Mouse (Mus musculus) kidney, postnatal 0 days (tissue): ENCODE results near the gene Taok1. TPM values are rescaled to one million over a fixed set of nuclear protein-coding genes. Genes with fewer than 3 reads are reported as not detected.

ENCODE experiments used
- ATAC-seq: fragments of 200-750 bp; cut with Nextera tagmentation; replicated peaks from 2 replicates; pipeline ENCODE4 v1.8.0; 2017; ENCODE audit warnings: low read depth, moderate number of reproducible peaks, moderate TSS enrichment, moderate library complexity; ENCODE audit not compliant: low FRiP score
- DNase-seq: peaks from one replicate; pipeline ENCODE4 v3.0.0-alpha.2; 2016; ENCODE audit warnings: low spot score
- H3K27ac ChIP-seq: fragments of 300-500 bp; sonication (generic); 2 replicates; pipeline ENCODE4 v1.5.1; 2014; ENCODE audit warnings: mild to moderate bottlenecking
- H3K27me3 ChIP-seq: fragments of 300-500 bp; sonication (generic); 2 replicates; pipeline ENCODE4 v1.6.1; 2014; ENCODE audit warnings: low read length, mixed read lengths; ENCODE audit not compliant: insufficient read depth
- H3K36me3 ChIP-seq: fragments of 300-500 bp; sonication (generic); 2 replicates; pipeline ENCODE4 v1.6.1; 2014; ENCODE audit warnings: low read length, mixed read lengths; ENCODE audit not compliant: insufficient read depth
- H3K4me1 ChIP-seq: fragments of 300-500 bp; sonication (generic); replicated peaks from 2 replicates; pipeline ENCODE4 v1.6.1; 2014; ENCODE audit warnings: antibody characterized with exemption, low read length, mixed read lengths; ENCODE audit not compliant: insufficient read depth
- H3K4me2 ChIP-seq: fragments of 300-500 bp; sonication (generic); 2 replicates; pipeline ENCODE4 v1.6.1; 2014; ENCODE audit warnings: mild to moderate bottlenecking, low read length, moderate library complexity, mixed read lengths
- H3K4me3 ChIP-seq: fragments of 300-500 bp; sonication (generic); replicated peaks from 2 replicates; pipeline ENCODE4 v1.5.1; 2014; ENCODE audit warnings: low read depth, low read length
- H3K9ac ChIP-seq: fragments of 300-500 bp; sonication (generic); 2 replicates; pipeline ENCODE4 v1.6.1; 2014; ENCODE audit warnings: low read depth, low read length
- H3K9me3 ChIP-seq: fragments of 300-500 bp; sonication (generic); replicated peaks from 2 replicates; pipeline ENCODE4 v1.6.1; 2016; ENCODE audit warnings: low read length, inconsistent platforms, mixed read lengths
- CTCF ChIP-seq: IDR thresholded peaks from 2 replicates; pipeline ENCODE4 v1.5.1; 2016; ENCODE audit warnings: antibody characterized with exemption, low read depth, mild to moderate bottlenecking, moderate library complexity
- WGBS: fragments of 180-500 bp; shearing (Covaris S2); extraction: QIAGEN DNeasy Blood & Tissue Kit; methylation state at CpG from one replicate; pipeline ENCODE4 v1.1.7; 2014; 5-methylcytosine and 5-hydroxymethylcytosine counted together
- polyA plus RNA-seq: library from polyadenylated mRNA; unstranded; fragments of >200 nt; fragmentation: Nextera tagmentation; extraction: Ambion mirVana; gene quantifications from 2 replicates; pipeline ENCODE4 v1.2.1, GENCODE M21; 2015

Taok1 gene
- polyA plus RNA-seq, 1 experiment from 2014 or later: 17.7 TPM

- H3K4me3 ChIP-seq: no peak overlapping the region
- DNase-seq: no peak
- no peak overlapping the region for H3K27ac ChIP-seq
- no peak for TF ChIP-seq CTCF
- H3K36me3 ChIP-seq: no peaks in the 10 kb centered on the region
- no peak overlapping the region for H3K4me2 ChIP-seq
- H3K9ac ChIP-seq: no peak overlapping the region
- H3K27me3 ChIP-seq: no peaks in the 10 kb centered on the region
- ATAC-seq: no peak
- 54% methylated on average over 3 of the region's 3 CpGs for WGBS
- H3K4me1 ChIP-seq: no peaks in the 10 kb centered on the region; the same call in 1 of the 2 replicates
- no peaks in the 10 kb centered on the region for H3K9me3 ChIP-seq
These were observed 124.6 kb downstream of the Taok1 start for GRCm38 (mm10) chr11:77483043-77483442.

Other genes starting within 250 kb of the Taok1 start
- 0.09 and 0.42 TPM in 2 replicates for gene Coro6, start 145.4 kb downstream of the Taok1 start, polyA plus RNA-seq
- gene Ankrd13b, start 118.1 kb downstream of the Taok1 start, polyA plus RNA-seq: 5.8 and 6.4 TPM in 2 replicates
- 10.9 and 11.3 TPM in 2 replicates for gene Git1, start 114.3 kb downstream of the Taok1 start, polyA plus RNA-seq
- 1.9 and 2.2 TPM in 2 replicates for gene Abhd15, start 92.7 kb downstream of the Taok1 start, polyA plus RNA-seq
- gene Trp53i13, start 91.8 kb downstream of the Taok1 start, polyA plus RNA-seq: 34.8 and 36.0 TPM in 2 replicates
- gene Gm10392, start 88.6 kb downstream of the Taok1 start, polyA plus RNA-seq: not detected in 2 replicates
- 3.9 and 4.4 TPM in 2 replicates for gene Nufip2, start 78.3 kb upstream of the Taok1 start, polyA plus RNA-seq
- not detected in 2 replicates for gene Cryba1, start 117.5 kb upstream of the Taok1 start, polyA plus RNA-seq
- 26.5 and 27.7 TPM in 2 replicates for gene Myo18a, start 155.4 kb upstream of the Taok1 start, polyA plus RNA-seq
- 0.34 and 0.40 TPM in 2 replicates for gene Gm10277, start 179.9 kb upstream of the Taok1 start, polyA plus RNA-seq